Comparison of ENCODE assay signal across 27 mouse cellular contexts in genomic region chr6:99946917-99947316, GRCm38 (mm10).
DNase-seq lines count a peak whose midpoint lies in the region; ATAC-seq and TF ChIP-seq lines count a peak whose summit lies in the region.
"Had no signal": no experiment of that assay in that cellular context is flagged by ENCODE, and none has a peak within 500 bp of the region (broad histone marks: within the 10 kb centered on the region; RNA-seq: fewer than 3 reads in every experiment).

No protein-coding gene starts in this region.

- H3K27ac ChIP-seq in lung, postnatal 0 days (ENCODE audit: low read length), result no peak overlapping the region
- H3K27ac ChIP-seq: embryonic facial prominence, embryonic 13.5 days; forebrain, embryonic 10.5 days; forebrain, embryonic 15.5 days; gastrocnemius, adult 2 months; heart, embryonic 13.5 days; hindbrain, embryonic 14.5 days; liver, embryonic 12.5 days; midbrain, embryonic 10.5 days; midbrain, embryonic 15.5 days had no signal

- TF ChIP-seq CTCF in lung, postnatal 0 days (IDR thresholded peaks at IDR 0.05), result no peak
- TF ChIP-seq CTCF in Patski (IDR thresholded peaks at IDR 0.05), result no peak

- in situ Hi-C loops in Patski (cut with MboI; ENCODE audit: low pct_unique_long_range_greater_than_20kb), result no loop called here

- DNase-seq in embryo, embryonic 10 days (ENCODE audit: low spot score), result peak; percentile 26
- DNase-seq in embryo, embryonic 9.5 days (ENCODE audit: extremely low spot score), result no peak
- DNase-seq in lung, postnatal 0 days (ENCODE audit: low spot score), result peak; percentile 74
- DNase-seq in lung, postnatal 4 days, result no peak
- no peak for DNase-seq in Patski (ENCODE audit: low read depth, low spot score)
- DNase-seq in gastrocnemius, postnatal 10 days, result no peak
- DNase-seq in urinary bladder, postnatal 25 days (ENCODE audit: low spot score), result no peak
- no peak for DNase-seq in left cerebral cortex, postnatal 25 days (ENCODE audit: low spot score in 2 of 2)
- DNase-seq: adrenal gland, adult 2 months; adrenal gland, postnatal 36 days; cerebellum, adult 18-20 months; cerebellum, postnatal 14 days; gastrocnemius, adult 2 months; heart, postnatal 10 days; kidney, postnatal 14 days; liver, postnatal 0 days; right cerebral cortex, postnatal 25 days; thymus, postnatal 14 days had no signal

- no peak overlapping the region for H3K4me2 ChIP-seq in lung, postnatal 0 days (replicated peaks; ENCODE audit: low read depth, low read length)
- H3K4me2 ChIP-seq: embryonic facial prominence, embryonic 13.5 days; forebrain, embryonic 15.5 days; heart, embryonic 13.5 days; hindbrain, embryonic 14.5 days; liver, embryonic 12.5 days; midbrain, embryonic 15.5 days had no signal

- intact Hi-C loops in left cerebral cortex, postnatal 25 days (cut with DNase I), result no loop called here

- no peaks in the 10 kb centered on the region for H3K9me3 ChIP-seq in lung, postnatal 0 days (ENCODE audit: low read length)
- H3K9me3 ChIP-seq: embryonic facial prominence, embryonic 13.5 days; forebrain, embryonic 10.5 days; forebrain, embryonic 15.5 days; heart, embryonic 13.5 days; liver, embryonic 12.5 days; midbrain, embryonic 10.5 days; midbrain, embryonic 15.5 days had no signal

- POLR2A ChIA-PET in Patski (lab: Charles Lee), result no interaction called here

- CTCF ChIA-PET in Patski (lab: Charles Lee), result interaction anchor here (1.1 kb wide), 1 partner anchor 27 kb away, joined by 3 read pairs; no protein-coding TSS in a partner anchor

- no peaks in the 10 kb centered on the region for H3K27me3 ChIP-seq in lung, postnatal 0 days (replicated peaks; ENCODE audit: insufficient read depth, low read length)
- peaks cover 7% of the 10 kb centered on the region for H3K27me3 ChIP-seq in Patski
- H3K27me3 ChIP-seq: embryonic facial prominence, embryonic 13.5 days; forebrain, embryonic 15.5 days had no signal

- TF ChIP-seq EP300 in lung, postnatal 0 days (IDR thresholded peaks at IDR 0.05), result no peak

- no peaks in the 10 kb centered on the region for H3K4me1 ChIP-seq in lung, postnatal 0 days (ENCODE audit: insufficient read depth, low read depth, low read length)
- H3K4me1 ChIP-seq: forebrain, embryonic 15.5 days; heart, embryonic 13.5 days; liver, embryonic 12.5 days; midbrain, embryonic 15.5 days had no signal

- 45% methylated on average over 2 of the region's 2 CpGs for WGBS in lung, postnatal 0 days

- no peaks in the 10 kb centered on the region for H3K36me3 ChIP-seq in lung, postnatal 0 days (ENCODE audit: insufficient read depth, low read length)
- H3K36me3 ChIP-seq: embryonic facial prominence, embryonic 13.5 days; forebrain, embryonic 10.5 days; forebrain, embryonic 15.5 days; heart, embryonic 13.5 days; liver, embryonic 12.5 days; midbrain, embryonic 10.5 days; midbrain, embryonic 15.5 days had no signal

- H3K9ac ChIP-seq in lung, postnatal 0 days (replicated peaks; ENCODE audit: low read depth), result no peak overlapping the region
- H3K9ac ChIP-seq: embryonic facial prominence, embryonic 13.5 days; forebrain, embryonic 15.5 days; heart, embryonic 13.5 days; hindbrain, embryonic 14.5 days; liver, embryonic 12.5 days; liver, postnatal 0 days; midbrain, embryonic 15.5 days had no signal

- no peak overlapping the region for H3K4me3 ChIP-seq in lung, postnatal 0 days (ENCODE audit: low read depth, low read length)
- H3K4me3 ChIP-seq: embryonic facial prominence, embryonic 13.5 days; forebrain, embryonic 10.5 days; forebrain, embryonic 15.5 days; gastrocnemius, adult 2 months; heart, embryonic 13.5 days; liver, embryonic 12.5 days; midbrain, embryonic 10.5 days; midbrain, embryonic 15.5 days had no signal

- peak; percentile 78 for ATAC-seq in lung, postnatal 0 days
- peak; percentile 58 for ATAC-seq in Patski
- ATAC-seq: forebrain, embryonic 15.5 days; intestine, postnatal 0 days; liver, embryonic 12.5 days; liver, postnatal 0 days; midbrain, embryonic 15.5 days had no signal

Comparison
In these comparisons a context has a peak if more than half of its experiments do, and no peak if none do; other contexts are left out.
1. DNase-seq: peak in embryo, embryonic 10 days (single experiment) and lung, postnatal 0 days (single experiment); none in embryo, embryonic 9.5 days (single experiment), lung, postnatal 4 days (0 of 2), Patski (single experiment), gastrocnemius, postnatal 10 days (single experiment), urinary bladder, postnatal 25 days (single experiment) and left cerebral cortex, postnatal 25 days (0 of 2).